Mouse (Mus musculus): Measurements from ENCODE around the gene Gm20388. TPM values are rescaled to one million over a fixed set of nuclear protein-coding genes. Genes with fewer than 3 reads are reported as not detected.
A peak's percentile ranks its signal among the peaks of the same experiment; 100 is the strongest.

Gene Gm20388
- total and polyA plus RNA-seq, 2 experiments from 2014 or later: 17.3 TPM; not detected in 1

GRCm38 (mm10) chr8:120830661-120831060, 920.0 kb downstream of the Gm20388 start:
- no peak overlapping the region for H3K4me2 ChIP-seq (ENCODE audit: low read depth, low read length)
- 77% methylated on average over 12 of the region's 12 CpGs for WGBS
- H3K9ac ChIP-seq (replicated peaks; ENCODE audit: low read depth, low read length): no peak overlapping the region
- H3K4me3 ChIP-seq (ENCODE audit: low read depth, low read length): no peak overlapping the region
- H3K27me3 ChIP-seq (ENCODE audit: control insufficient read depth, insufficient read depth, low read length): peaks cover 28% of the 10 kb centered on the region
- no peak for DNase-seq (ENCODE audit: low spot score)
- no peak overlapping the region for H3K27ac ChIP-seq (ENCODE audit: low read depth)
- TF ChIP-seq CTCF (IDR thresholded peaks at IDR 0.05; ENCODE audit: low read depth) (no peak), EP300 (IDR thresholded peaks at IDR 0.05; ENCODE audit: low read depth) (no peak)
- ATAC-seq (ENCODE audit: insufficient read depth, low read depth): no peak
- no peaks in the 10 kb centered on the region for H3K9me3 ChIP-seq (replicated peaks; ENCODE audit: control insufficient read depth, low read length)
- H3K36me3 ChIP-seq (replicated peaks; ENCODE audit: control insufficient read depth, insufficient read depth, low read length): no peaks in the 10 kb centered on the region
- no peaks in the 10 kb centered on the region for H3K4me1 ChIP-seq (ENCODE audit: control insufficient read depth, insufficient read depth)

- WGBS: 17% methylated on average over 14 of the region's 14 CpGs
- H3K4me2 ChIP-seq (ENCODE audit: low read depth, low read length): peak overlapping the region; percentile 49
- H3K27me3 ChIP-seq (ENCODE audit: control insufficient read depth, insufficient read depth, low read length): peaks cover 28% of the 10 kb centered on the region
- peak overlapping the region; percentile 25 for H3K4me3 ChIP-seq (ENCODE audit: low read depth, low read length)
- DNase-seq (ENCODE audit: low spot score): peak; percentile 18
- no peaks in the 10 kb centered on the region for H3K4me1 ChIP-seq (ENCODE audit: control insufficient read depth, insufficient read depth)
- no peaks in the 10 kb centered on the region for H3K9me3 ChIP-seq (replicated peaks; ENCODE audit: control insufficient read depth, low read length)
- H3K36me3 ChIP-seq (replicated peaks; ENCODE audit: control insufficient read depth, insufficient read depth, low read length): no peaks in the 10 kb centered on the region
- no peak for ATAC-seq (ENCODE audit: insufficient read depth, low read depth)
- TF ChIP-seq EP300 (IDR thresholded peaks at IDR 0.05; ENCODE audit: low read depth) (no peak), CTCF (IDR thresholded peaks at IDR 0.05; ENCODE audit: low read depth) (no peak)
- H3K27ac ChIP-seq (ENCODE audit: low read depth): no peak overlapping the region
- no peak overlapping the region for H3K9ac ChIP-seq (replicated peaks; ENCODE audit: low read depth, low read length)
Observed at GRCm38 (mm10) chr8:120832022-120832421, 921.4 kb downstream of the Gm20388 start.

- Histone ChIP-seq H3K9ac (replicated peaks; ENCODE audit: low read depth, low read length) (no peak overlapping the region), H3K4me2 (ENCODE audit: low read depth, low read length) (no peak overlapping the region), H3K9me3 (replicated peaks; ENCODE audit: control insufficient read depth, low read length) (no peaks in the 10 kb centered on the region), H3K27me3 (ENCODE audit: control insufficient read depth, insufficient read depth, low read length) (peaks cover 22% of the 10 kb centered on the region), H3K36me3 (replicated peaks; ENCODE audit: control insufficient read depth, insufficient read depth, low read length) (no peaks in the 10 kb centered on the region), H3K4me3 (ENCODE audit: low read depth, low read length) (no peak overlapping the region), H3K4me1 (ENCODE audit: control insufficient read depth, insufficient read depth) (no peaks in the 10 kb centered on the region), H3K27ac (ENCODE audit: low read depth) (no peak overlapping the region)
- no peak for DNase-seq (ENCODE audit: low spot score)
- 52% methylated on average over 4 of the region's 4 CpGs for WGBS
- ATAC-seq (ENCODE audit: insufficient read depth, low read depth): no peak
- TF ChIP-seq EP300 (IDR thresholded peaks at IDR 0.05; ENCODE audit: low read depth) (no peak), CTCF (IDR thresholded peaks at IDR 0.05; ENCODE audit: low read depth) (no peak)
Observed at GRCm38 (mm10) chr8:120833196-120833595, 922.6 kb downstream of the Gm20388 start.

- Histone ChIP-seq H3K9ac (replicated peaks; ENCODE audit: low read depth, low read length) (no peak overlapping the region), H3K27me3 (ENCODE audit: control insufficient read depth, insufficient read depth, low read length) (0 out of 2 replicates have a peak, but pooled peaks cover 11% of the 10 kb centered on the region), H3K4me1 (ENCODE audit: control insufficient read depth, insufficient read depth) (no peaks in the 10 kb centered on the region), H3K4me2 (ENCODE audit: low read depth, low read length) (no peak overlapping the region), H3K27ac (ENCODE audit: low read depth) (no peak overlapping the region), H3K9me3 (replicated peaks; ENCODE audit: control insufficient read depth, low read length) (no peaks in the 10 kb centered on the region), H3K36me3 (replicated peaks; ENCODE audit: control insufficient read depth, insufficient read depth, low read length) (no peaks in the 10 kb centered on the region), H3K4me3 (ENCODE audit: low read depth, low read length) (no peak overlapping the region)
- DNase-seq (ENCODE audit: low spot score) (no peak), ATAC-seq (ENCODE audit: insufficient read depth, low read depth) (no peak)
- TF ChIP-seq EP300 (IDR thresholded peaks at IDR 0.05; ENCODE audit: low read depth) (no peak), CTCF (IDR thresholded peaks at IDR 0.05; ENCODE audit: low read depth) (no peak)
- 67% methylated on average over 14 of the region's 14 CpGs for WGBS
Observed at GRCm38 (mm10) chr8:120839031-120839430, 928.4 kb downstream of the Gm20388 start.

- no peak overlapping the region for H3K4me2 ChIP-seq (ENCODE audit: low read depth, low read length)
- no peak overlapping the region for H3K27ac ChIP-seq (ENCODE audit: low read depth)
- TF ChIP-seq CTCF (IDR thresholded peaks at IDR 0.05; ENCODE audit: low read depth): no peak
- no peak for TF ChIP-seq EP300 (IDR thresholded peaks at IDR 0.05; ENCODE audit: low read depth)
- no peaks in the 10 kb centered on the region for H3K4me1 ChIP-seq (ENCODE audit: control insufficient read depth, insufficient read depth)
- ATAC-seq (ENCODE audit: insufficient read depth, low read depth) (no peak), DNase-seq (ENCODE audit: low spot score) (no peak)
- H3K4me3 ChIP-seq (ENCODE audit: low read depth, low read length): no peak overlapping the region
- 65% methylated on average over 7 of the region's 7 CpGs for WGBS
- H3K27me3 ChIP-seq (ENCODE audit: control insufficient read depth, insufficient read depth, low read length): 0 out of 2 replicates have a peak, but pooled peaks cover 9% of the 10 kb centered on the region
- no peaks in the 10 kb centered on the region for H3K9me3 ChIP-seq (replicated peaks; ENCODE audit: control insufficient read depth, low read length)
- no peaks in the 10 kb centered on the region for H3K36me3 ChIP-seq (replicated peaks; ENCODE audit: control insufficient read depth, insufficient read depth, low read length)
- no peak overlapping the region for H3K9ac ChIP-seq (replicated peaks; ENCODE audit: low read depth, low read length)
Observed at GRCm38 (mm10) chr8:120843084-120843483, 932.4 kb downstream of the Gm20388 start.

- H3K4me1 ChIP-seq (ENCODE audit: control insufficient read depth, insufficient read depth): no peaks in the 10 kb centered on the region
- TF ChIP-seq EP300 (IDR thresholded peaks at IDR 0.05; ENCODE audit: low read depth): no peak
- TF ChIP-seq CTCF (IDR thresholded peaks at IDR 0.05; ENCODE audit: low read depth): no peak
- no peak for ATAC-seq (ENCODE audit: insufficient read depth, low read depth)
- H3K9me3 ChIP-seq (replicated peaks; ENCODE audit: control insufficient read depth, low read length): no peaks in the 10 kb centered on the region
- 63% methylated on average over 5 of the region's 5 CpGs for whole genome bisulfite sequencing
- no peak overlapping the region for H3K27ac ChIP-seq (ENCODE audit: low read depth)
- no peak overlapping the region for H3K4me2 ChIP-seq (ENCODE audit: low read depth, low read length)
- no peak overlapping the region for H3K4me3 ChIP-seq (ENCODE audit: low read depth, low read length)
- 0 out of 2 replicates have a peak, but pooled peaks cover 9% of the 10 kb centered on the region for H3K27me3 ChIP-seq (ENCODE audit: control insufficient read depth, insufficient read depth, low read length)
- H3K9ac ChIP-seq (replicated peaks; ENCODE audit: low read depth, low read length): no peak overlapping the region
- H3K36me3 ChIP-seq (replicated peaks; ENCODE audit: control insufficient read depth, insufficient read depth, low read length): no peaks in the 10 kb centered on the region
- DNase-seq (ENCODE audit: low spot score): no peak
Observed at GRCm38 (mm10) chr8:120846018-120846417, 935.4 kb downstream of the Gm20388 start.
